Mouse (Mus musculus) forebrain, embryonic 11.5 days (tissue): ENCODE results near the gene Lilra6. TPM values are rescaled to one million over a fixed set of nuclear protein-coding genes. Genes with fewer than 3 reads are reported as not detected.
"Not testable (repeated sequence)": the region's sequence is repeated elsewhere in the genome, so short reads cannot be mapped to it uniquely, and the experiment has no call there.

ENCODE experiments used
- ATAC-seq: fragments of 200-750 bp; cut with Nextera tagmentation; replicated peaks from 2 replicates; pipeline ENCODE4 v1.8.0; 2017; ENCODE audit warnings: moderate TSS enrichment; ENCODE audit not compliant: low FRiP score
- DNase-seq: peaks from one replicate; pipeline ENCODE4 v3.0.0-alpha.2; 2017; ENCODE audit warnings: low spot score
- H3K27ac ChIP-seq: fragments of 300-500 bp; sonication (generic); 2 replicates; pipeline ENCODE4 v1.5.1; 2014; ENCODE audit warnings: low read depth, low read length
- H3K27me3 ChIP-seq: fragments of 300-500 bp; sonication (generic); 2 replicates; pipeline ENCODE4 v1.6.1; 2014; ENCODE audit warnings: mild to moderate bottlenecking, low read length, mixed read lengths; ENCODE audit not compliant: control insufficient read depth, insufficient read depth
- H3K36me3 ChIP-seq: fragments of 300-500 bp; sonication (generic); 2 replicates; pipeline ENCODE4 v1.6.1; 2014; ENCODE audit warnings: mild to moderate bottlenecking, low read length, moderate library complexity, mixed read lengths; ENCODE audit not compliant: control insufficient read depth, insufficient read depth
- H3K4me1 ChIP-seq: fragments of 300-500 bp; sonication (generic); replicated peaks from 2 replicates; pipeline ENCODE4 v1.6.1; 2014; ENCODE audit warnings: low read length, mixed read lengths; ENCODE audit not compliant: control insufficient read depth, insufficient read depth
- H3K4me2 ChIP-seq: fragments of 300-500 bp; sonication (generic); 2 replicates; pipeline ENCODE4 v1.6.1; 2014; ENCODE audit warnings: low read depth, mild to moderate bottlenecking, low read length, moderate library complexity, mixed read lengths; ENCODE audit not compliant: severe bottlenecking
- H3K4me3 ChIP-seq: fragments of 300-500 bp; sonication (generic); 2 replicates; pipeline ENCODE4 v1.5.1; 2014; ENCODE audit warnings: low read depth, low read length
- H3K9ac ChIP-seq: fragments of 300-500 bp; sonication (generic); 2 replicates; pipeline ENCODE4 v1.6.1; 2014; ENCODE audit warnings: low read length
- H3K9me3 ChIP-seq: fragments of 300-500 bp; sonication (generic); 2 replicates; pipeline ENCODE4 v1.6.1; 2016; ENCODE audit warnings: low read length, mixed read lengths; ENCODE audit not compliant: control insufficient read depth
- WGBS: fragments of 180-500 bp; shearing (Covaris S2); extraction: QIAGEN DNeasy Blood & Tissue Kit; methylation state at CpG from one replicate; pipeline ENCODE4 v1.1.7; 2014; 5-methylcytosine and 5-hydroxymethylcytosine counted together
- polyA plus RNA-seq: library from polyadenylated mRNA; unstranded; fragments of >200 nt; fragmentation: Nextera tagmentation; extraction: Ambion mirVana; gene quantifications from 2 replicates; pipeline ENCODE4 v1.2.1, GENCODE M21; 2014

Lilra6 gene
- polyA plus RNA-seq, 1 experiment from 2014 or later, result not detected

- H3K27ac ChIP-seq, result no peak overlapping the region
- no peak overlapping the region for H3K9ac ChIP-seq
- no peaks in the 10 kb centered on the region for H3K36me3 ChIP-seq
- no peak for ATAC-seq
- H3K4me1 ChIP-seq, result no peaks in the 10 kb centered on the region
- no peaks in the 10 kb centered on the region for H3K9me3 ChIP-seq
- no peak overlapping the region for H3K4me3 ChIP-seq
- no peaks in the 10 kb centered on the region for H3K27me3 ChIP-seq
- WGBS, result 21% methylated on average over 1 of the region's 1 CpGs
- DNase-seq, result no peak
- no peak overlapping the region for H3K4me2 ChIP-seq
These were observed 11.6 kb downstream of the Lilra6 start for GRCm38 (mm10) chr7:3903704-3904103.

- not testable (repeated sequence) for H3K4me1 ChIP-seq, H3K27ac ChIP-seq, H3K4me3 ChIP-seq, H3K4me2 ChIP-seq, H3K9ac ChIP-seq, H3K36me3 ChIP-seq, DNase-seq, ATAC-seq, H3K27me3 ChIP-seq, H3K9me3 ChIP-seq
- 78% methylated on average over 3 of the region's 3 CpGs for WGBS
These were observed 17.2 kb downstream of the Lilra6 start, which contains the start of gene Gm14548 for GRCm38 (mm10) chr7:3898036-3898590. Gm14548 (minus strand) TSS chr7:3898120.

GRCm38 (mm10) chr7:3875032-3875431, 40.3 kb downstream of the Lilra6 start:
- not testable (repeated sequence) for H3K4me3 ChIP-seq, H3K9me3 ChIP-seq, ATAC-seq, DNase-seq, H3K27ac ChIP-seq, H3K4me2 ChIP-seq, H3K36me3 ChIP-seq, H3K4me1 ChIP-seq, H3K9ac ChIP-seq, H3K27me3 ChIP-seq
- WGBS, result no CpG with 5 or more reads among the region's 1 CpGs

Other genes starting within 250 kb of the Lilra6 start
- gene Leng1, start 249.7 kb downstream of the Lilra6 start, polyA plus RNA-seq, result 15.0 and 16.1 TPM in 2 replicates
- 2.1 and 3.5 TPM in 2 replicates for gene Tmc4, start 237.9 kb downstream of the Lilra6 start, polyA plus RNA-seq
- 243 and 269 TPM in 2 replicates for gene Tsen34, start 222.6 kb downstream of the Lilra6 start, polyA plus RNA-seq
- gene Mboat7, start 222.0 kb downstream of the Lilra6 start, polyA plus RNA-seq, result 37.1 and 40.2 TPM in 2 replicates
- gene Rps9, start 211.5 kb downstream of the Lilra6 start, polyA plus RNA-seq, result 1,200 and 1,214 TPM in 2 replicates
- gene Pirb, start 195.1 kb downstream of the Lilra6 start, polyA plus RNA-seq, result 0.12 and 0.27 TPM in 2 replicates
- not detected in 2 replicates for gene Gm15448, start 89.8 kb downstream of the Lilra6 start, polyA plus RNA-seq
- gene Pira2, start 70.5 kb downstream of the Lilra6 start, polyA plus RNA-seq, result not detected in 2 replicates
- not detected in 2 replicates for gene Gm14548, start 17.4 kb downstream of the Lilra6 start, polyA plus RNA-seq
- 1.2 and 1.4 TPM in 2 replicates for gene Lair1, start 147.7 kb upstream of the Lilra6 start, polyA plus RNA-seq
- gene Ttyh1, start 203.9 kb upstream of the Lilra6 start, polyA plus RNA-seq, result 87.3 and 96.0 TPM in 2 replicates
- 77.4 and 77.5 TPM in 2 replicates for gene Leng8, start 221.5 kb upstream of the Lilra6 start, polyA plus RNA-seq
- gene Leng9, start 234.9 kb upstream of the Lilra6 start, polyA plus RNA-seq, result 1.6 and 2.7 TPM in 2 replicates
- 16.2 and 17.8 TPM in 2 replicates for gene Cdc42ep5, start 249.4 kb upstream of the Lilra6 start, polyA plus RNA-seq